Comparison of ENCODE assay signal across 9 mouse cellular contexts in the genomic region with DNA sequence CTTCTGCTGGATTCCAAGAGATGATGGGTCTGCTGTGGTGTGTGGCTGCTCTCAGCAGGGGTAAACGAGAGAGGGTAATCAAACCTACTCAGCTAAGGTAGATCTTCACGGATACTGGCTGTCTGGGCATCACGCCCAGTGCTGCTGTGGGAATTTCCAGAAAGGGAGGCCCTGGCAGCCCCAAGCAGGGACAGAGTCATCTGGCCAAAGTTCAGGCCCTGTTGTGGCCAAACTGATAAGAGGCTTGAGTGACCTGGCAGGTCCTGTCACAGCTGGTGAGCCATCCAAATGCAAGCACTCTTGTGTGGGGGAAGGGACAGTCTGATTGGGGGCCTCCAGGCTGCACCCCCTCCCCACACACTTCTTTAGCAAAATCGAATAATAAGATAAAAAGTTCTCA. TPM values are rescaled to one million over a fixed set of nuclear protein-coding genes. Genes with fewer than 3 reads are reported as not detected.
DNase-seq lines count a peak whose midpoint lies in the region; ATAC-seq and TF ChIP-seq lines count a peak whose summit lies in the region.
"Had no signal": no experiment of that assay in that cellular context is flagged by ENCODE, and none has a peak within 500 bp of the region (broad histone marks: within the 10 kb centered on the region; RNA-seq: fewer than 3 reads in every experiment).

No protein-coding gene starts in this region.

- no peak for TF ChIP-seq CTCF in cerebellum, adult 2 months (IDR thresholded peaks at IDR 0.05; ENCODE audit: borderline replicate concordance, insufficient read depth, low read depth, low read length)

- peak; percentile 70 to 75 for DNase-seq in cerebellum, adult 2 months
- DNase-seq in cerebellum, adult 11 months: no peak
- peak; percentile 86 for DNase-seq in adipocyte (ENCODE audit: low spot score)
- no peak for DNase-seq in right cerebral cortex, adult 2 months (ENCODE audit: low spot score in 2 of 2)
- DNase-seq in retina, postnatal 1 day: no peak

- no peak overlapping the region for H3K4me2 ChIP-seq in heart, embryonic 13.5 days
- H3K4me2 ChIP-seq in liver, embryonic 12.5 days: no peak overlapping the region
- H3K4me2 ChIP-seq: limb, embryonic 12.5 days had no signal

- no peak overlapping the region; the same call in 1 of the 2 replicates for H3K27ac ChIP-seq in cerebellum, adult 2 months (ENCODE audit: insufficient read depth, low read length)
- H3K27ac ChIP-seq in heart, embryonic 13.5 days (replicated peaks): peak overlapping the region; percentile 48
- peak overlapping the region; percentile 68 for H3K27ac ChIP-seq in liver, embryonic 12.5 days
- H3K27ac ChIP-seq: limb, embryonic 12.5 days had no signal

- H3K4me1 ChIP-seq in cerebellum, adult 2 months (ENCODE audit: control insufficient read depth, insufficient read depth, low read length): peaks cover 50% of the 10 kb centered on the region
- H3K4me1 ChIP-seq in heart, embryonic 13.5 days: peaks cover 75% of the 10 kb centered on the region
- H3K4me1 ChIP-seq in liver, embryonic 12.5 days: peaks cover 91% of the 10 kb centered on the region

- ATAC-seq in heart, embryonic 13.5 days (ENCODE audit: extremely low read depth, insufficient number of reproducible peaks, low FRiP score, low TSS enrichment): 0 out of 2 replicates have a peak, but pooled peaks have one; percentile 24
- peak; percentile 59; the same call in 1 of the 2 replicates for ATAC-seq in liver, embryonic 12.5 days
- no peak for ATAC-seq in granulocyte monocyte progenitor cell, adult 5-6 weeks (replicated peaks; ENCODE audit: poor library complexity, severe bottlenecking)

- peaks cover 64% of the 10 kb centered on the region for H3K36me3 ChIP-seq in heart, embryonic 13.5 days
- H3K36me3 ChIP-seq in liver, embryonic 12.5 days: peaks cover 52% of the 10 kb centered on the region

- no peak overlapping the region for H3K4me3 ChIP-seq in cerebellum, adult 2 months (replicated peaks; ENCODE audit: insufficient read depth, low read depth, low read length)
- no peak overlapping the region for H3K4me3 ChIP-seq in heart, embryonic 13.5 days
- no peak overlapping the region for H3K4me3 ChIP-seq in liver, embryonic 12.5 days
- H3K4me3 ChIP-seq: limb, embryonic 12.5 days had no signal

- no peaks in the 10 kb centered on the region for H3K27me3 ChIP-seq in cerebellum, adult 2 months (ENCODE audit: control insufficient read depth, insufficient read depth, low read length)
- H3K27me3 ChIP-seq in heart, embryonic 13.5 days (replicated peaks): no peaks in the 10 kb centered on the region
- no peaks in the 10 kb centered on the region for H3K27me3 ChIP-seq in liver, embryonic 12.5 days (replicated peaks)
- H3K27me3 ChIP-seq: limb, embryonic 12.5 days had no signal

- no peak for TF ChIP-seq POLR2A in cerebellum, adult 2 months (IDR thresholded peaks at IDR 0.05; ENCODE audit: borderline replicate concordance, insufficient read depth, low read length)

- H3K9ac ChIP-seq in heart, embryonic 13.5 days: peak overlapping the region; percentile 42
- H3K9ac ChIP-seq in liver, embryonic 12.5 days: no peak overlapping the region
- H3K9ac ChIP-seq: limb, embryonic 12.5 days had no signal

- WGBS in cerebellum, adult 2 months: 26% methylated on average over 4 of the region's 4 CpGs
- WGBS in heart, embryonic 13.5 days: 32% methylated on average over 4 of the region's 4 CpGs
- WGBS in liver, embryonic 12.5 days (ENCODE audit: insufficient replicate concordance): 39% methylated on average over 4 of the region's 4 CpGs

- H3K9me3 ChIP-seq in heart, embryonic 13.5 days: no peaks in the 10 kb centered on the region
- no peaks in the 10 kb centered on the region for H3K9me3 ChIP-seq in liver, embryonic 12.5 days (replicated peaks)
- H3K9me3 ChIP-seq: limb, embryonic 12.5 days had no signal

RNA-seq across cellular contexts. Expression of gene B230217C12Rik, which starts 19.7 kb away (rescaled TPM):
- 117 TPM in 2 replicates for polyA plus RNA-seq in cerebellum, adult 2 months (2012; rRNA removed)
- polyA plus RNA-seq in heart, embryonic 13.5 days (2015; fragmentation: Nextera tagmentation; extraction: Ambion mirVana): 5.1 and 5.5 TPM in 2 replicates
- 1.1 and 1.3 TPM in 2 replicates for polyA plus RNA-seq in liver, embryonic 12.5 days (2016; fragmentation: Nextera tagmentation; extraction: Ambion mirVana)
- total RNA-seq in granulocyte monocyte progenitor cell, adult 5-6 weeks (2014; fragmentation: Nextera tagmentation): 3.8 TPM in 1 of 2 replicates, not detected in the other
- 1.3 TPM in 1 of 2 replicates, not detected in the other for total RNA-seq in granulocyte monocyte progenitor cell, adult 5-6 weeks (2017)

RNA-seq across cellular contexts. Expression of gene Lasp1, which starts 22.0 kb away (rescaled TPM):
- 74.9 and 78.5 TPM in 2 replicates for polyA plus RNA-seq in cerebellum, adult 2 months (2012; rRNA removed)
- 45.1 and 46.0 TPM in 2 replicates for polyA plus RNA-seq in heart, embryonic 13.5 days (2015; fragmentation: Nextera tagmentation; extraction: Ambion mirVana)
- polyA plus RNA-seq in liver, embryonic 12.5 days (2016; fragmentation: Nextera tagmentation; extraction: Ambion mirVana): 36.9 and 37.6 TPM in 2 replicates
- 60.5 and 60.7 TPM in 2 replicates for total RNA-seq in granulocyte monocyte progenitor cell, adult 5-6 weeks (2014; fragmentation: Nextera tagmentation)
- total RNA-seq in granulocyte monocyte progenitor cell, adult 5-6 weeks (2017): 92.5 and 124 TPM in 2 replicates

RNA-seq across cellular contexts. Expression of gene Rpl23, which starts 38.6 kb away (rescaled TPM):
- 234 and 281 TPM in 2 replicates for polyA plus RNA-seq in cerebellum, adult 2 months (2012; rRNA removed)
- polyA plus RNA-seq in heart, embryonic 13.5 days (2015; fragmentation: Nextera tagmentation; extraction: Ambion mirVana): 376 and 393 TPM in 2 replicates
- polyA plus RNA-seq in liver, embryonic 12.5 days (2016; fragmentation: Nextera tagmentation; extraction: Ambion mirVana): 462 and 473 TPM in 2 replicates
- 2,177 and 2,335 TPM in 2 replicates for total RNA-seq in granulocyte monocyte progenitor cell, adult 5-6 weeks (2014; fragmentation: Nextera tagmentation)
- 2,263 and 3,329 TPM in 2 replicates for total RNA-seq in granulocyte monocyte progenitor cell, adult 5-6 weeks (2017)

RNA-seq across cellular contexts. Expression of gene 1700001P01Rik, which starts 45.1 kb away (rescaled TPM):
- polyA plus RNA-seq in cerebellum, adult 2 months (2012; rRNA removed): 0.80 and 0.81 TPM in 2 replicates
- polyA plus RNA-seq in heart, embryonic 13.5 days (2015; fragmentation: Nextera tagmentation; extraction: Ambion mirVana): not detected in 2 replicates
- polyA plus RNA-seq in liver, embryonic 12.5 days (2016; fragmentation: Nextera tagmentation; extraction: Ambion mirVana): not detected in 2 replicates
- not detected in 2 replicates for total RNA-seq in granulocyte monocyte progenitor cell, adult 5-6 weeks (2014; fragmentation: Nextera tagmentation)
- not detected in 2 replicates for total RNA-seq in granulocyte monocyte progenitor cell, adult 5-6 weeks (2017)
- polyA plus RNA-seq: limb, embryonic 12.5 days had no signal

RNA-seq across cellular contexts. Expression of gene Cwc25, which starts 54.5 kb away (rescaled TPM):
- 17.2 and 17.7 TPM in 2 replicates for polyA plus RNA-seq in cerebellum, adult 2 months (2012; rRNA removed)
- polyA plus RNA-seq in heart, embryonic 13.5 days (2015; fragmentation: Nextera tagmentation; extraction: Ambion mirVana): 10.2 and 10.5 TPM in 2 replicates
- polyA plus RNA-seq in liver, embryonic 12.5 days (2016; fragmentation: Nextera tagmentation; extraction: Ambion mirVana): 10.7 and 10.9 TPM in 2 replicates
- 9.0 and 13.0 TPM in 2 replicates for total RNA-seq in granulocyte monocyte progenitor cell, adult 5-6 weeks (2014; fragmentation: Nextera tagmentation)
- total RNA-seq in granulocyte monocyte progenitor cell, adult 5-6 weeks (2017): 16.3 and 18.9 TPM in 2 replicates

Comparison
In these comparisons a context has a peak if more than half of its experiments do, and no peak if none do; other contexts are left out.
1. DNase-seq: peak in cerebellum, adult 2 months (2 of 2) and adipocyte (single experiment); none in cerebellum, adult 11 months (single experiment), right cerebral cortex, adult 2 months (0 of 2) and retina, postnatal 1 day (single experiment).
2. RNA of gene B230217C12Rik, which starts 19.7 kb away (polyA plus RNA-seq): 117 TPM in cerebellum, adult 2 months; 5.1 to 5.5 TPM in heart, embryonic 13.5 days and 1.1 to 1.3 TPM in liver, embryonic 12.5 days; every median in the first group is over 10 times any median in the second.